Comparison of ENCODE assay signal across 8 mouse cellular contexts in genomic region chrX:170020690-170021050, GRCm38 (mm10). TPM values are rescaled to one million over a fixed set of nuclear protein-coding genes. Genes with fewer than 3 reads are reported as not detected.
DNase-seq lines count a peak whose midpoint lies in the region; ATAC-seq lines count a peak whose summit lies in the region.
"Not testable (repeated sequence)": the region's sequence is repeated elsewhere in the genome, so short reads cannot be mapped to it uniquely, and the experiment has no call there.

No protein-coding gene starts in this region.

- H3K4me3 ChIP-seq in forebrain, embryonic 14.5 days (ENCODE audit: low read depth, low read length), result not testable (repeated sequence)

- peak; percentile 35 for ATAC-seq in forebrain, embryonic 14.5 days
- ATAC-seq in megakaryocyte-erythroid progenitor cell, adult 5-6 weeks (replicated peaks; ENCODE audit: low FRiP score, low TSS enrichment, poor library complexity, severe bottlenecking), result peak; percentile 22

- H3K9ac ChIP-seq in forebrain, embryonic 14.5 days (ENCODE audit: low read length), result not testable (repeated sequence)

- DNase-seq in NIH3T3 (ENCODE audit: low read depth), result peak; percentile 100
- peak; percentile 67 for DNase-seq in cerebellum, adult 8-10 months
- DNase-seq in forebrain, embryonic 14.5 days (ENCODE audit: low spot score), result peak; percentile 93
- DNase-seq in heart, postnatal 4 days, result peak; percentile 88
- DNase-seq in layer of hippocampus, adult 9-11 months, result peak; percentile 85
- peak; percentile 91 for DNase-seq in right cerebral cortex, postnatal 10 days (ENCODE audit: low spot score in 2 of 2)
- peak; percentile 69 for DNase-seq in urinary bladder, postnatal 10 days (ENCODE audit: low spot score)

- not testable (repeated sequence) for H3K4me1 ChIP-seq in forebrain, embryonic 14.5 days (ENCODE audit: control insufficient read depth, insufficient read depth, low read length)

- 33% methylated on average over 9 of the region's 9 CpGs for WGBS in forebrain, embryonic 14.5 days

- peaks cover 43% of the 10 kb centered on the region for H3K36me3 ChIP-seq in forebrain, embryonic 14.5 days (ENCODE audit: control insufficient read depth, insufficient read depth, low read length)

- peaks cover 12% of the 10 kb centered on the region for H3K9me3 ChIP-seq in forebrain, embryonic 14.5 days (replicated peaks; ENCODE audit: control insufficient read depth, low read length)

- not testable (repeated sequence) for H3K4me2 ChIP-seq in forebrain, embryonic 14.5 days (ENCODE audit: low read length)

- peak overlapping the region; percentile 15; the same call in 1 of the 2 replicates for H3K27ac ChIP-seq in forebrain, embryonic 14.5 days (ENCODE audit: low read depth, low read length)

- not testable (repeated sequence) for H3K27me3 ChIP-seq in forebrain, embryonic 14.5 days (replicated peaks; ENCODE audit: control insufficient read depth, insufficient read depth, low read length)

RNA-seq across cellular contexts. Expression of gene Gm21887, which starts 11.2 kb away (rescaled TPM):
- polyA plus RNA-seq in forebrain, embryonic 14.5 days (2014; fragmentation: Nextera tagmentation; extraction: Ambion mirVana), result 77.4 and 108 TPM in 2 replicates
- total RNA-seq in heart, postnatal 4 days (2021), result 100 to 1,000 TPM in 1 of 2 experiments, 10 to 100 TPM in 1; 99.1 to 109 TPM
- total RNA-seq in megakaryocyte-erythroid progenitor cell, adult 5-6 weeks (2014; fragmentation: Nextera tagmentation), result 80.7 and 142 TPM in 2 replicates
- 87.0 and 105 TPM in 2 replicates for total RNA-seq in megakaryocyte-erythroid progenitor cell, adult 5-6 weeks (2017)
